Mouse (Mus musculus) kidney, adult 9 months (tissue): ENCODE results near the gene Gm17545.
A peak's percentile ranks its signal among the peaks of the same experiment; 100 is the strongest.

Experiments used
- DNase-seq: peaks from one replicate; pipeline ENCODE4 v3.0.0; 2022

The Gm17545 gene

GRCm38 (mm10) chr9:22495133-22495532, 41.0 kb downstream of the Gm17545 start:
- DNase-seq, result no peak

- no peak for DNase-seq
Measured at GRCm38 (mm10) chr9:22497021-22497767, 43.1 kb downstream of the Gm17545 start.

DNA sequence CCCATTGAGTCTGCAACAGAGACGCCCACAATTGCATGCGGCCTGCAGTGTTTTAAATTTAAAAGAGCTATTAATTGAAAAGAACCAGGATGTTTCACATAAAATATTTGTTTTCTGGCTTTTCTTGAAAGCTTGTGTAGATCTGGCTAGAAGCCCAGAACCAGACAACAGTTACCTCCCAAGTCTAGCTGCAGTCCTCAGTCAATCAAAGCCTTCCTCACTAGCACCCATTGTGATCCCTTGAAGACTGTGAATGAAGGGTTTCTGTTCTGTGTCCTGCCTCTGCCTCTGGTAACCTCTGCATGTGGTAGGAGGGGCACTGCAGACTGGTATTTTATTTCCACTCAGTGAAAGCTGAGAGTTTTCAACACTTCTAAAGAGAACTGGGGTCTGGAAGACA, 48.9 kb downstream of the Gm17545 start:
- no peak for DNase-seq

- no peak for DNase-seq
Measured at GRCm38 (mm10) chr9:22503581-22503980, 49.5 kb downstream of the Gm17545 start.

- peak; percentile 12 for DNase-seq
Measured at GRCm38 (mm10) chr9:22505574-22505973, 51.5 kb downstream of the Gm17545 start.
